Mouse (Mus musculus) liver, embryonic 15.5 days (tissue): ENCODE data around the gene Arhgef40. TPM values are rescaled to one million over a fixed set of nuclear protein-coding genes. Genes with fewer than 3 reads are reported as not detected.
"Not testable (repeated sequence)": the region's sequence is repeated elsewhere in the genome, so short reads cannot be mapped to it uniquely, and the experiment has no call there.

ENCODE experiments used
- ATAC-seq: fragments of 200-750 bp; cut with Nextera tagmentation; 2 replicates; pipeline ENCODE4 v1.8.0; 2017; ENCODE audit warnings: moderate number of reproducible peaks, mild to moderate bottlenecking, moderate library complexity; ENCODE audit not compliant: insufficient read depth
- H3K27ac ChIP-seq: fragments of 300-500 bp; sonication (generic); replicated peaks from 2 replicates; pipeline ENCODE4 v1.5.1; 2015; ENCODE audit warnings: mild to moderate bottlenecking, inconsistent platforms
- H3K27me3 ChIP-seq: fragments of 300-500 bp; sonication (generic); 2 replicates; pipeline ENCODE4 v1.6.1; 2015; ENCODE audit warnings: mild to moderate bottlenecking, inconsistent platforms
- H3K36me3 ChIP-seq: fragments of 300-500 bp; sonication (generic); replicated peaks from 2 replicates; pipeline ENCODE4 v1.6.1; 2015; ENCODE audit warnings: moderate library complexity, mild to moderate bottlenecking, inconsistent platforms
- H3K4me1 ChIP-seq: fragments of 300-500 bp; sonication (generic); replicated peaks from 2 replicates; pipeline ENCODE4 v1.6.1; 2015; ENCODE audit warnings: inconsistent platforms
- H3K4me2 ChIP-seq: fragments of 300-500 bp; sonication (generic); 2 replicates; pipeline ENCODE4 v1.6.1; 2015; ENCODE audit warnings: moderate library complexity, mild to moderate bottlenecking, inconsistent platforms
- H3K4me3 ChIP-seq: fragments of 300-500 bp; sonication (generic); replicated peaks from 2 replicates; pipeline ENCODE4 v1.5.1; 2015; ENCODE audit warnings: mild to moderate bottlenecking, inconsistent platforms
- H3K9ac ChIP-seq: fragments of 300-500 bp; sonication (generic); 2 replicates; pipeline ENCODE4 v1.6.1; 2015; ENCODE audit warnings: moderate library complexity, mild to moderate bottlenecking, inconsistent platforms
- H3K9me3 ChIP-seq: fragments of 300-500 bp; sonication (generic); replicated peaks from 2 replicates; pipeline ENCODE4 v1.6.1; 2016; ENCODE audit warnings: inconsistent platforms
- WGBS: fragments of 180-500 bp; shearing (Covaris S2); methylation state at CpG from one replicate; pipeline ENCODE4 v1.1.7; 2015; ENCODE audit warnings: mixed read lengths; ENCODE audit not compliant: insufficient replicate concordance; 5-methylcytosine and 5-hydroxymethylcytosine counted together
- polyA plus RNA-seq: library from polyadenylated mRNA; unstranded; fragments of >200 nt; fragmentation: Nextera tagmentation; extraction: Ambion mirVana; gene quantifications from 2 replicates; pipeline ENCODE4 v1.2.1, GENCODE M21; 2015

The Arhgef40 gene
- polyA plus RNA-seq, 1 experiment from 2014 or later, result 14.0 TPM

DNA sequence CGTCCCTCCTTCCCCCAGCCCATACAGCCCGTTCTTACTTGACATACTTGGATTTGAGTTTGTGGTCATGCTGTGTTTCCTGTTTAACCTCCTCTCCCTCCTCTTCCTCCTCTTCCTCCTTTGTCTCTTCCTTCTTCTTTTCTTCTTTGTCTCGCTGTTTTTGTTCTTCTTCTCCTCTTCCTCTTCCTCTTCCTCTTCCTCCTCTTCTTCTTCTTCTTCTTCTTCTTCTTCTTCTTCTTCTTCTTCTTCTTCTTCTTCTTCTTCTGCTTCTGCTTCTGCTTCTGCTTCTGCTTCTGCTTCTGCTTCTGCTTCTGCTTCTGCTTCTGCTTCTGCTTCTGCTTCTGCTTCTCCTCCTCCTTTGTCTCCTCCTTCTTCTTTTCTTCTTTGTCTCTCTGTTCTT, 57.8 kb downstream of the Arhgef40 start, which contains the start of gene Olfr221:
Gene Olfr221, minus strand, starts transcription at position 101 of the 400 bp plus-strand sequence.
- H3K27ac ChIP-seq, ATAC-seq, H3K36me3 ChIP-seq, H3K9me3 ChIP-seq, H3K4me2 ChIP-seq, H3K9ac ChIP-seq, H3K4me3 ChIP-seq, H3K27me3 ChIP-seq: not testable (repeated sequence)
- 10% methylated on average over 3 of the region's 3 CpGs for WGBS
- H3K4me1 ChIP-seq, result peaks cover 11% of the 10 kb centered on the region; the same call in 1 of the 2 replicates

DNA sequence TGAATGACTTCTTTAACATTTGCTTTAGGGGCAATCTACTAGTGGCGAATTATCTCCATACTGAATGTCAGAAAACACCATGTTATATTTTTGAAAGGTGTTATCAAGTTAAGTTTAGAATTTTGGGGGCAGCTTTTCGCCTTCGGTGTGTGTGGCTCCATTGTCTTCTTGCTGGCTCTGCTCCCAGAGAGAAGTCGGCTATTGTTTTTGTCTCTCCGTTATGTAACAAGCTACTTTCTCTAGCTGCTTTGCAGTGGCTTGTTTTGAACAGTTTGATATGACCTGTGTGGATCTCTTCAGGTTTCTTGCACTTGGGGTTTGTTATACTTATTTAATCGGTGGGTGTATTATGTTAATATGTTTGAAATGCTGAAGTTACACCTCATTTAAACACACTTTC, 58.9 kb downstream of the Arhgef40 start:
- Histone ChIP-seq H3K4me2 (no peak overlapping the region), H3K9me3 (no peaks in the 10 kb centered on the region), H3K36me3 (no peaks in the 10 kb centered on the region), H3K27ac (no peak overlapping the region), H3K9ac (no peak overlapping the region), H3K27me3 (no peaks in the 10 kb centered on the region), H3K4me3 (no peak overlapping the region), H3K4me1 (peaks cover 11% of the 10 kb centered on the region; the same call in 1 of the 2 replicates)
- no peak for ATAC-seq
- 59% methylated on average over 6 of the region's 6 CpGs for WGBS

DNA sequence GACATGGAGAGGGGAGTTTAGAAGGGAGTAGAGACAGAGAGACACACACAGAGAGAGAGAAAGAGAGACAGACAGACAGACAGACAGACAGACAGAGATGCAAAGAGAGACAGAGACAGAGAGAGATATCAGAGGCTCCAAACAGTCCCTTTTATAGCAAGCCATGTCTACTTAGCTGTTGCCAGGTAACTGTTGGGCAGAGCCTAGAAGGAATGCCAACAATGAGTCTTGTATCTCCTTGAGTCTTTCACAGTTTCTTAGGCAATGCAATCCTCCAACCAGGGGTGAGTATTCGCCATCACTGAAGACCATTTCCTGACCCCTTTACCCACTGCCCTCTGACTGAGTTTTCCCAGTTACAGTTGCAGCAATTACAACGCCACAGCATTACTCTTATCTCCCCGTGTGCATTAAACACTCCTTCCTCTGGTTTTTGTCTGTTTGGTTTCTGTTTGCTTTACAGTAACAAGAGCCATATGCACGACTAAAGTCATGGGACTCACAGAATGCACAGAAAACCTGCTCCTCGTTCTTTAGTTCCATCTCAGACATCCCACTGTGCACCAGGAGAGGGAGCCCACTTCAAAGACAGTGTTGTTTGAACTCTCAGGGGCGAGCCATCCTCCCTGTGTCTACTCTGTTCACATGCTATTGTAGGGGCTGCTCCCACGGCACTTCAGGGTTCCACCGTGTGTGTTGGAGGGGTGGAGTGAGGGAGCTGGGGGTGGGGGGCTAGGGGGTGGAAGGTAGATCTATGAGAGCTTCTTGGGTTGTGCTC, 60.6 kb downstream of the Arhgef40 start:
- Histone ChIP-seq H3K9ac (no peak overlapping the region), H3K9me3 (no peaks in the 10 kb centered on the region), H3K4me1 (peaks cover 11% of the 10 kb centered on the region; the same call in 1 of the 2 replicates), H3K27ac (no peak overlapping the region), H3K27me3 (no peaks in the 10 kb centered on the region), H3K4me2 (peak overlapping the region; percentile 2; the same call in 1 of the 2 replicates), H3K4me3 (no peak overlapping the region), H3K36me3 (no peaks in the 10 kb centered on the region)
- no peak for ATAC-seq
- 2% methylated on average over 8 of the region's 8 CpGs for WGBS

DNA sequence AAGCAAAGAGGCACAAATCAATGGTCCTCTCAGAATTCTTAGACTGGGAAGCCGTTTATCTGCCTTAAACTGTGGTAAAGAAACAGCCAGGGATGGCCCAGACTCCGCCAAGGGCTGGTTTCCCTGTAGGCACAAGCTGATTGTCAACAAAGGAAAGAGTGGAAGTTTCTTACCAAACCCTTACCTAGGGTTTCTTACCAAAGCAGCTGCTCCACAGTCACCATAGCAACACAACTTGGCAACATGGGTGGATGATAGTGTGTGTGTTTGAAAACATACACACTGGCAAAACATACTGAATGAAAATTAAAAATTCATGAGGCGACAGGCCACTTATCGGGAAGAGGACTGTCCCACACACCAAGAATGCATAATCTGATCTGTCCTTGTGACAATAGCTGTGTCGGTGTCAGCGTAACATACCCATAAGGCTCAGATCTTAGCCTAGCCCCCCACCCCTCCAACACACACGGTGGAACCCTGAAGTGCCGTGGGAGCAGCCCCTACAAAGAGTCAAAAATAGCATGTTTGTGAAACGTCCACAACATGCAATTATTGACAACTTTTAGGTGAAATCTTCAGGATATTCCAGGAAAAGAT, 61.5 kb downstream of the Arhgef40 start:
- no peak for ATAC-seq
- Histone ChIP-seq H3K27me3 (no peaks in the 10 kb centered on the region), H3K9me3 (no peaks in the 10 kb centered on the region), H3K4me2 (no peak overlapping the region), H3K27ac (no peak overlapping the region), H3K9ac (no peak overlapping the region), H3K36me3 (no peaks in the 10 kb centered on the region), H3K4me1 (peaks cover 11% of the 10 kb centered on the region; the same call in 1 of the 2 replicates), H3K4me3 (no peak overlapping the region)
- WGBS, result 61% methylated on average over 9 of the region's 9 CpGs

DNA sequence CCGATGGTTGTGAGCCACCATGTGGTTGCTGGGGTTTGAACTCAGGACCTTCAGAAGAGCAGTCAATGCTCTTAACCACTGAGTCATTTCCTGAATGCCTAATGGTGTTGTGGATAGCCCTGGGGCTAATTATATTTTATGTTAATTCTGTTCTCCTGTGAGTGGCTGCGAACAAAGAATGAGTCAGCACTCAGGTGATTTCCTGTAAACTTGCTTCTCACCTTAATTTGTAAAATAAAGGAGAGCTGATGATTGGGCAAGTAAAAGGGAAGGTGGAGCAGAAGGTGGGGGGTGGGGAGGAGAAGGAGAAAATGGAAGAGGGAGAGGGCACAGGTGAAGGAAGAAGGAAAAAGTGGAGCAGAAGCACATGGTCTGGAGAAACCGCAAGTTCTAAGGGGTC, 68.2 kb downstream of the Arhgef40 start:
- WGBS, result 65% methylated on average over 3 of the region's 3 CpGs

More for the DNA sequence above, 68.2 kb downstream of the Arhgef40 start:
- ATAC-seq, H3K36me3 ChIP-seq, H3K9ac ChIP-seq, H3K9me3 ChIP-seq, H3K27me3 ChIP-seq, H3K27ac ChIP-seq, H3K4me2 ChIP-seq, H3K4me1 ChIP-seq, H3K4me3 ChIP-seq: not testable (repeated sequence)

Other genes with a start within 250 kb of the Arhgef40 start
- gene Ang4, start 211.1 kb upstream of the Arhgef40 start, polyA plus RNA-seq, result not detected in 2 replicates
- gene AY358078, start 184.7 kb upstream of the Arhgef40 start, polyA plus RNA-seq, result not detected in 2 replicates
- gene Ear6, start 131.0 kb upstream of the Arhgef40 start, polyA plus RNA-seq, result 6.1 and 12.4 TPM in 2 replicates
- gene Mettl17, start 99.9 kb upstream of the Arhgef40 start, polyA plus RNA-seq, result 12.3 and 13.6 TPM in 2 replicates
- gene Slc39a2, start 91.8 kb upstream of the Arhgef40 start, polyA plus RNA-seq, result 0.08 and 0.09 TPM in 2 replicates
- 39.7 and 47.6 TPM in 2 replicates for gene Ndrg2, start 70.6 kb upstream of the Arhgef40 start, polyA plus RNA-seq
- gene Tppp2, start 66.3 kb upstream of the Arhgef40 start, polyA plus RNA-seq, result not detected in 2 replicates
- not detected in 2 replicates for gene Rnase13, start 61.9 kb upstream of the Arhgef40 start, polyA plus RNA-seq
- gene Tmem253, start 30.9 kb downstream of the Arhgef40 start, polyA plus RNA-seq, result 0.14 and 0.23 TPM in 2 replicates
- gene Zfp219, start 36.0 kb downstream of the Arhgef40 start, polyA plus RNA-seq, result 9.0 and 10.9 TPM in 2 replicates
- not detected in 2 replicates for gene Olfr221, start 57.7 kb downstream of the Arhgef40 start, polyA plus RNA-seq
- 215 and 238 TPM in 2 replicates for gene Hnrnpc, start 119.3 kb downstream of the Arhgef40 start, polyA plus RNA-seq
- 37.6 and 39.5 TPM in 2 replicates for gene Rpgrip1, start 126.0 kb downstream of the Arhgef40 start, polyA plus RNA-seq
- 28.8 and 30.5 TPM in 2 replicates for gene Supt16, start 212.7 kb downstream of the Arhgef40 start, polyA plus RNA-seq